Mouse (Mus musculus) cortical plate, adult 2 months (tissue): Measurements from ENCODE around the gene Npff.

Experiments used
- CTCF ChIP-seq: fragments of 200-500 bp; IDR thresholded peaks from 2 replicates; pipeline ENCODE4 v1.5.1; 2011; ENCODE audit warnings: mild to moderate bottlenecking, control low read depth, low read length; ENCODE audit not compliant: insufficient read depth; ENCODE audit errors: extremely low read depth
- POLR2A ChIP-seq: fragments of 200-500 bp; IDR thresholded peaks from 2 replicates; pipeline ENCODE4 v1.6.1; 2011; ENCODE audit warnings: mild to moderate bottlenecking, low read length, control low read depth; ENCODE audit not compliant: insufficient read depth; ENCODE audit errors: extremely low read depth

- TF ChIP-seq CTCF, result no peak
- no peak for TF ChIP-seq POLR2A
Observed at GRCm38 (mm10) chr15:102503924-102504782, 20.6 kb downstream of the Npff start.
